Mouse (Mus musculus) right cerebral cortex, postnatal 14 days (tissue): ENCODE results near the gene Ttc21a.

Experiments
- DNase-seq: peaks from one replicate; pipeline ENCODE4 v3.0.0; 2022

The Ttc21a gene

GRCm38 (mm10) chr9:119976704-119977556 lies 39.5 kb downstream of the Ttc21a start:
- DNase-seq, result no peak

GRCm38 (mm10) chr9:119977557-119978060 lies 40.2 kb downstream of the Ttc21a start:
- no peak for DNase-seq

- no peak for DNase-seq
Observed at GRCm38 (mm10) chr9:119978151-119978810, 40.9 kb downstream of the Ttc21a start.

- no peak for DNase-seq
Observed at GRCm38 (mm10) chr9:119978811-119979441, 41.5 kb downstream of the Ttc21a start.

GRCm38 (mm10) chr9:119979749-119980148 lies 42.3 kb downstream of the Ttc21a start:
- no peak for DNase-seq

- no peak for DNase-seq
Observed at GRCm38 (mm10) chr9:119980770-119981182, 43.4 kb downstream of the Ttc21a start.

GRCm38 (mm10) chr9:119981183-119982179 lies 44.1 kb downstream of the Ttc21a start:
- DNase-seq, result peak; percentile 60

- DNase-seq, result peak; percentile 64
Observed at GRCm38 (mm10) chr9:119982241-119982811, 44.9 kb downstream of the Ttc21a start.

- no peak for DNase-seq
Observed at GRCm38 (mm10) chr9:119982956-119983551, 45.6 kb downstream of the Ttc21a start.

GRCm38 (mm10) chr9:119983585-119984535 lies 46.5 kb downstream of the Ttc21a start:
- DNase-seq, result peak; percentile 84

GRCm38 (mm10) chr9:119984536-119985011 lies 47.2 kb downstream of the Ttc21a start, which contains the start of gene Csrnp1:
Csrnp1 (minus strand) TSS chr9:119984658.
- no peak for DNase-seq

GRCm38 (mm10) chr9:119985881-119986574 lies 48.6 kb downstream of the Ttc21a start:
- DNase-seq, result no peak

- DNase-seq, result no peak
Observed at GRCm38 (mm10) chr9:119988304-119988703, 50.9 kb downstream of the Ttc21a start.

GRCm38 (mm10) chr9:119991310-119991709 lies 53.9 kb downstream of the Ttc21a start:
- no peak for DNase-seq

GRCm38 (mm10) chr9:119993092-119993844 lies 55.9 kb downstream of the Ttc21a start:
- DNase-seq, result no peak

GRCm38 (mm10) chr9:119994207-119994606 lies 56.8 kb downstream of the Ttc21a start:
- DNase-seq, result no peak

GRCm38 (mm10) chr9:119996080-119996479 lies 58.7 kb downstream of the Ttc21a start:
- DNase-seq, result no peak

GRCm38 (mm10) chr9:119998776-119999175 lies 61.4 kb downstream of the Ttc21a start:
- DNase-seq, result no peak
